Mouse (Mus musculus) neural tube, embryonic 11.5 days (tissue): ENCODE measurements around the gene Lbx2. TPM values are rescaled to one million over a fixed set of nuclear protein-coding genes. Genes with fewer than 3 reads are reported as not detected.

Source experiments
- ATAC-seq: fragments of 200-750 bp; cut with Nextera tagmentation; 2 replicates; pipeline ENCODE4 v1.8.0; 2017; ENCODE audit warnings: moderate number of reproducible peaks, mild to moderate bottlenecking, moderate TSS enrichment, moderate library complexity; ENCODE audit not compliant: insufficient read depth, low FRiP score, low TSS enrichment
- DNase-seq: peaks from one replicate; pipeline ENCODE4 v3.0.0-alpha.2; 2015; ENCODE audit warnings: low spot score
- H3K27ac ChIP-seq: fragments of 300-500 bp; sonication (generic); 2 replicates; pipeline ENCODE4 v1.5.1; 2014; ENCODE audit warnings: low read depth, mild to moderate bottlenecking, low read length
- H3K27me3 ChIP-seq: fragments of 300-500 bp; sonication (generic); 2 replicates; pipeline ENCODE4 v1.6.1; 2014; ENCODE audit warnings: mild to moderate bottlenecking, low read length, mixed read lengths; ENCODE audit not compliant: control insufficient read depth, insufficient read depth
- H3K36me3 ChIP-seq: fragments of 300-500 bp; sonication (generic); 2 replicates; pipeline ENCODE4 v1.6.1; 2014; ENCODE audit warnings: mild to moderate bottlenecking, low read length, moderate library complexity, mixed read lengths; ENCODE audit not compliant: control insufficient read depth, insufficient read depth
- H3K4me1 ChIP-seq: fragments of 300-500 bp; sonication (generic); 2 replicates; pipeline ENCODE4 v1.6.1; 2014; ENCODE audit warnings: low read length, mixed read lengths; ENCODE audit not compliant: control insufficient read depth, insufficient read depth
- H3K4me2 ChIP-seq: fragments of 300-500 bp; sonication (generic); 2 replicates; pipeline ENCODE4 v1.6.1; 2014; ENCODE audit warnings: low read depth, mild to moderate bottlenecking, moderate library complexity
- H3K4me3 ChIP-seq: fragments of 300-500 bp; sonication (generic); 2 replicates; pipeline ENCODE4 v1.5.1; 2014; ENCODE audit warnings: low read depth, low read length
- H3K9ac ChIP-seq: fragments of 300-500 bp; sonication (generic); 2 replicates; pipeline ENCODE4 v1.6.1; 2014; ENCODE audit warnings: mild to moderate bottlenecking, low read length
- H3K9me3 ChIP-seq: fragments of 300-500 bp; sonication (generic); 2 replicates; pipeline ENCODE4 v1.6.1; 2016; ENCODE audit warnings: low read length; ENCODE audit not compliant: control insufficient read depth
- WGBS: fragments of 180-500 bp; shearing (Covaris S2); extraction: QIAGEN DNeasy Blood & Tissue Kit; methylation state at CpG from one replicate; pipeline ENCODE4 v1.1.7; 2014; 5-methylcytosine and 5-hydroxymethylcytosine counted together
- polyA plus RNA-seq: library from polyadenylated mRNA; unstranded; fragments of >200 nt; fragmentation: Nextera tagmentation; extraction: Ambion mirVana; gene quantifications from 2 replicates; pipeline ENCODE4 v1.2.1, GENCODE M21; 2014

Lbx2 gene
- polyA plus RNA-seq, 1 experiment from 2014 or later, result 2.7 TPM

DNA sequence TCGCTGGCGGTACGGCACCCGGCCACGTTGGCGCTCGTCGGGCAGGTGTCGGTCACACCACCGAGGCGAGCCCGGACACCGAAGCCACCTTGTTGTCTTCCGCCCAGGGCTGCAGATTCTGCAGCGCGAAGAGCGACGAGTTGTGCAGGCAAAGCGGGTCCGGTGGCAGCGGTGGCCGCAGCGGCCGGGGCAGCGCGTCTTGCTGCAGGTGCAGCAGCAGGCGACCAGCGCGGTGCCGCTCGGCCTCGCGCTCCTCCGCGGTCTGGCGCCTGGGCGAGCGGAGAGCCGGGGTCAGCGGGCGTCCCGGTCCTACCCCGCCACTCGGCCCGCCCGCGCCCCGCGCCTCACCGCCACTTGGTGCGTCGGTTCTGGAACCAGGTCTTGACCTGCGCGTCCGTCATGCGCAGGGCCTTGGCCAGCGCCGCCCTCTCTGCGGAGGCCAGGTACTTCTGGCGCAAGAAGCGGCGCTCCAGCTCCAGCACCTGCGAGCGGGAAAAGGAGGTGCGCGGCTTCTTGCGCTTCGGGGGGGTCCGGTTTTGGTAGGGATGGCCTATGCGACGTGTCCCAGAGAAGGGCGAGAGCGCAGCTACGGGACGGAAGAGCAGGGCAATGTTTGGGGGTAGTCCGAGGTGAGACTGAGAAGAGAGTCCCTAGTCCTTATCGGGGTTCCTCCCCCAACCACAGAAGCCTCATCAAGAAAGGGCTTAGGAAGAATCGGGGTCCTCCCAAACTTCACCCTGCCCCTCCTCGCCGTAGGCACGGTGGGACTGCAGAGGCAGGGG, 17.3 kb upstream of the Lbx2 start:
- H3K4me1 ChIP-seq, result peaks cover 7% of the 10 kb centered on the region; the same call in 1 of the 2 replicates
- H3K9ac ChIP-seq, result peak overlapping the region; percentile 26
- no peak overlapping the region; the same call in 1 of the 2 replicates for H3K27ac ChIP-seq
- DNase-seq, result no peak
- peaks cover 94% of the 10 kb centered on the region for H3K27me3 ChIP-seq
- H3K9me3 ChIP-seq, result no peaks in the 10 kb centered on the region
- no peaks in the 10 kb centered on the region for H3K36me3 ChIP-seq
- H3K4me2 ChIP-seq, result peak overlapping the region; percentile 24
- ATAC-seq, result no peak
- H3K4me3 ChIP-seq, result peak overlapping the region; percentile 28
- WGBS, result under 1% methylated on average over 53 of the region's 81 CpGs

GRCm38 (mm10) chr6:83069488-83070246, 16.5 kb upstream of the Lbx2 start:
- Histone ChIP-seq H3K4me3 (peak overlapping the region; percentile 19), H3K9me3 (no peaks in the 10 kb centered on the region), H3K4me2 (peak overlapping the region; percentile 22), H3K27me3 (peaks cover 94% of the 10 kb centered on the region), H3K27ac (no peak overlapping the region; the same call in 1 of the 2 replicates), H3K4me1 (peaks cover 7% of the 10 kb centered on the region; the same call in 1 of the 2 replicates), H3K36me3 (no peaks in the 10 kb centered on the region), H3K9ac (peak overlapping the region; percentile 26)
- 1% methylated on average over 52 of the region's 69 CpGs for WGBS
- peak; percentile 47 for DNase-seq
- ATAC-seq, result no peak

DNA sequence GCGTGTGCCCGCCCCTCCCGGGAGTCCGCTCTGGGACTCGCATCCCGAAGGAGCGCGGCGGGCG, 16.1 kb upstream of the Lbx2 start, which contains the start of gene Tlx2:
Gene Tlx2, minus strand, starts transcription at position 47 of the 64 bp plus-strand sequence.
- Histone ChIP-seq H3K4me1 (peaks cover 7% of the 10 kb centered on the region; the same call in 1 of the 2 replicates), H3K27me3 (peaks cover 90% of the 10 kb centered on the region), H3K9ac (peak within 1 kb of the TSS; percentile 26), H3K9me3 (no peaks in the 10 kb centered on the region), H3K4me3 (peak within 1 kb of the TSS; percentile 28), H3K4me2 (peak within 1 kb of the TSS; percentile 27), H3K36me3 (no peaks in the 10 kb centered on the region), H3K27ac (no peak within 1 kb of the TSS; the same call in 1 of the 2 replicates)
- ATAC-seq (no peak), DNase-seq (no peak)
- WGBS, result 0% methylated on average over 10 of the region's 10 CpGs

DNA sequence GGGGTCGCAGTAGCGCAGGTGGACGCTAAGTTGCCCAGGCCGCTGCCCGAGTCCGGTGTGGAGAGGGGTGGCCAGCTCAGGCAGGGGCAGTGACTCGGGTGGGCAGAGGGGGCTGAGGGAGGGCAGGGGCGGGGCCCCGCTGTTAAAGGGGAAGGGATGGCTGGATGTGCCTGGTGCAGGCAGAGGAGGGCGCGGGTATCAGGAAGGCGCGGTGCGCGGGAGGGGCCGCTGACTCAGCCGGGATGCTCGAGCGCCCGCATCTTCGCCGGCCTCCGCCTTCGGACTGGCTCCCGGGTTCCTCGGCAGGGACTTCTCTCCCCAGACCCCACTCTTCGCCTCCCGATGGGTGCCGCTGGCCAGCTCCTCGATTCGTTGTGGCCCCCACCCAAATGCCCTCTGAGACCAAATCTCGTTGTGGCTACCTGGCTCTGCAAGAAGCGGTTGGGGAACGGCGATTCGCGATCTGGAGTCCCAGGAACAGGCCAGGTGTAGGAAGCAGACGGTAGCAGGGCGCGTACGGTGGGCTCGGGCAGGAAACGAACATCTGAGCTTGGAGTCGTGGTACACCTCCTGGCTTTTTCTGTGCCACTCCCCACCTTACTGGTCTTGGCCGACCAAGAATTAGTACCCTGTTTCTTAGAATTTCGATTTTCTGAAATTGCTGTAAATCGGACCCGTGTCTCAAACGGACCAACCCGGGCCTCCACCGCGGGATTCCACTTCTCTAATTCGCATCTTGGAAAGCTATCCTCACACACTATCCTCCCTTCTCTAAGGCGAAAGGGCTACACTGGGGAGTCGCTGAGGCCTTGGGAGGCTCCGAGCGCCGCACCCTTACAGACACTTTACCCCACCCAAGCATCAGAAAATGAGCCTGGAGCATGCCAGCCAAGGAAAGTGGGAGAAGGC, 15.6 kb upstream of the Lbx2 start:
- no peaks in the 10 kb centered on the region for H3K36me3 ChIP-seq
- H3K9me3 ChIP-seq, result no peaks in the 10 kb centered on the region
- ATAC-seq (no peak), DNase-seq (peak; percentile 59)
- H3K27me3 ChIP-seq, result peaks cover 87% of the 10 kb centered on the region
- peak overlapping the region; percentile 23 for H3K4me3 ChIP-seq
- H3K4me2 ChIP-seq, result peak overlapping the region; percentile 27
- peaks cover 7% of the 10 kb centered on the region; the same call in 1 of the 2 replicates for H3K4me1 ChIP-seq
- 1% methylated on average over 54 of the region's 58 CpGs for WGBS
- no peak overlapping the region; the same call in 1 of the 2 replicates for H3K27ac ChIP-seq
- peak overlapping the region; percentile 26 for H3K9ac ChIP-seq

DNA sequence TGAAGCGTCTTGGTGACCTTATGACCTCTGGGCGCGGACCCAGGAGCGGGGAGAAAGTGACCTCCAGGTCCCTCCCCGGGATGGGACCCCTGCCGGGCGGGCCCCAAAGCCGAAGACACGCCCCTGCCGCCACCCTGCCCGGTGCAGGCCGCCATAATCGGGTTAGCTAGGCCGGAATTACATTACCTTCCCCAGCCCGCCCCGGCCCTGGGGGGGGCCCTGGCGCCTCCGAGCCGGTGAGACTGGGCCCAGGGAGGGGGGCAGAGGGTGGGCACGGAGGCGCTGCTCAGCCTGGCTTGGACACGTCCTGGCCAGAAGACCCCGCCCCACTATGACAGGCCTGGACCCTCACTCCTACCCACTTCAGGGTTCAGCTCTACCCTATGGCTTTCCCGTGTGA, 14.9 kb upstream of the Lbx2 start:
- H3K4me1 ChIP-seq, result peaks cover 7% of the 10 kb centered on the region; the same call in 1 of the 2 replicates
- H3K9ac ChIP-seq, result 0 out of 2 replicates have a peak overlapping the region, but pooled peaks have one; percentile 22
- no peak for ATAC-seq
- H3K4me2 ChIP-seq, result peak overlapping the region; percentile 27
- 0% methylated on average over 24 of the region's 24 CpGs for WGBS
- H3K4me3 ChIP-seq, result peak overlapping the region; percentile 23
- no peak overlapping the region; the same call in 1 of the 2 replicates for H3K27ac ChIP-seq
- H3K36me3 ChIP-seq, result no peaks in the 10 kb centered on the region
- no peak for DNase-seq
- H3K27me3 ChIP-seq, result peaks cover 87% of the 10 kb centered on the region
- no peaks in the 10 kb centered on the region for H3K9me3 ChIP-seq

GRCm38 (mm10) chr6:83074979-83075378, 11.2 kb upstream of the Lbx2 start:
- Histone ChIP-seq H3K27ac (no peak overlapping the region), H3K27me3 (peaks cover 56% of the 10 kb centered on the region), H3K9me3 (no peaks in the 10 kb centered on the region), H3K4me1 (peaks cover 10% of the 10 kb centered on the region), H3K4me3 (no peak overlapping the region), H3K9ac (no peak overlapping the region), H3K36me3 (no peaks in the 10 kb centered on the region), H3K4me2 (no peak overlapping the region)
- DNase-seq (no peak), ATAC-seq (no peak)
- 34% methylated on average over 2 of the region's 2 CpGs for WGBS

DNA sequence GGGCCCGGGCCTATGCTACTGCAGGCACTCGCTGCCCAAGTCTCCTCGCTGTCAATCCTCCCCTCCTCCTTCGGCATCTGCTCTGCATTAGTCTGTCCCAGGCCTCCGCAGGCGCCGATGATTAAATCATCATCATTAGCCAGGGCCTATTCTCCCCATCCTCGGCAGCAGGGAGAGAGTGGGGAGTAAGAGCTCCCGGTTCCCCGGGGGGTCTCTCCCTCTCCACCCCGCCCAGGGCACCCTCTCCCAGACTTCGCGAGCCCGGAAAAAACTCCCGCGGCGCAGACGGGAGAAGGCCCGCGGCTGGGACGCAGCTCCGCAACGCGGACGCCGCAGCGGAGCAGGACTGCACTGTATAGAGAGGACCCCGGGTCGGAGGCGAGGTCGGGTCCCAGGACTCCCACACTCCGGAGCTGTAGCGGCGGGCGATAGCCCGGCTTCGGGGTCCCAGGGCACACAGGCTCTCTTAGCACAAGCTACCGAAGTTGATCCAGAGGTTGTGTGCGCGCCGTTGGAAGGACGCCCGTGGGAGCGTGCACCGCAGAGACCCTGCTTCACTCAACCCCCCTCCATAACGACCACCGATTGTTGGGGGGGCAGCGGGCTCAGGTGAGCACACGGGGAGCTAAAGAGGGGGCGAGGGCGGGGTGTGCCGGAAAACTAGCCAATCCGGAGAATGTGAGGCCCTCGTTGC, 8.4 kb upstream of the Lbx2 start, which contains the start of gene Pcgf1:
Gene Pcgf1, plus strand, starts transcription at position 240 of the 694 bp plus-strand sequence.
- Histone ChIP-seq H3K9me3 (no peaks in the 10 kb centered on the region), H3K4me1 (peaks cover 5% of the 10 kb centered on the region), H3K27ac (peak within 1 kb of the TSS; percentile 77), H3K4me2 (peak within 1 kb of the TSS; percentile 98), H3K4me3 (peak within 1 kb of the TSS; percentile 72), H3K9ac (peak within 1 kb of the TSS; percentile 77), H3K36me3 (no peaks in the 10 kb centered on the region; the same call in 1 of the 2 replicates), H3K27me3 (peaks cover 28% of the 10 kb centered on the region)
- WGBS, result under 1% methylated on average over 50 of the region's 54 CpGs
- ATAC-seq, result peak; percentile 77
- no peak for DNase-seq
